Mouse (Mus musculus) embryonic facial prominence, embryonic 13.5 days (tissue): ENCODE results near the gene Prkcq. TPM values are rescaled to one million over a fixed set of nuclear protein-coding genes. Genes with fewer than 3 reads are reported as not detected.

Experiments used
- ATAC-seq: fragments of 200-750 bp; cut with Nextera tagmentation; 2 replicates; pipeline ENCODE4 v1.8.0; 2017; ENCODE audit warnings: low read depth; ENCODE audit not compliant: insufficient number of reproducible peaks, insufficient read depth, low FRiP score, low TSS enrichment
- H3K27ac ChIP-seq: fragments of 300-500 bp; sonication (generic); 2 replicates; pipeline ENCODE4 v1.5.1; 2015; ENCODE audit warnings: moderate library complexity, mild to moderate bottlenecking, inconsistent platforms
- H3K27me3 ChIP-seq: fragments of 300-500 bp; sonication (generic); 2 replicates; pipeline ENCODE4 v1.6.1; 2015; ENCODE audit warnings: mild to moderate bottlenecking, inconsistent platforms
- H3K36me3 ChIP-seq: fragments of 300-500 bp; sonication (generic); 2 replicates; pipeline ENCODE4 v1.6.1; 2015; ENCODE audit warnings: mild to moderate bottlenecking, inconsistent platforms
- H3K4me1 ChIP-seq: fragments of 300-500 bp; sonication (generic); 2 replicates; pipeline ENCODE4 v1.6.1; 2015; ENCODE audit warnings: inconsistent platforms
- H3K4me2 ChIP-seq: fragments of 300-500 bp; sonication (generic); 2 replicates; pipeline ENCODE4 v1.6.1; 2015; ENCODE audit warnings: moderate library complexity, mild to moderate bottlenecking, inconsistent platforms
- H3K4me3 ChIP-seq: fragments of 300-500 bp; sonication (generic); 2 replicates; pipeline ENCODE4 v1.5.1; 2015; ENCODE audit warnings: mild to moderate bottlenecking, inconsistent platforms
- H3K9ac ChIP-seq: fragments of 300-500 bp; sonication (generic); 2 replicates; pipeline ENCODE4 v1.6.1; 2015; ENCODE audit warnings: mild to moderate bottlenecking, inconsistent platforms
- H3K9me3 ChIP-seq: fragments of 300-500 bp; sonication (generic); 2 replicates; pipeline ENCODE4 v1.6.1; 2016; ENCODE audit warnings: inconsistent platforms
- whole genome bisulfite sequencing: fragments of 180-500 bp; shearing (Covaris S2); methylation state at CpG from one replicate; pipeline ENCODE4 v1.1.7; 2015; ENCODE audit warnings: mixed read lengths; 5-methylcytosine and 5-hydroxymethylcytosine counted together
- polyA plus RNA-seq: library from polyadenylated mRNA; unstranded; fragments of >200 nt; fragmentation: Nextera tagmentation; extraction: Ambion mirVana; gene quantifications from 2 replicates; pipeline ENCODE4 v1.2.1, GENCODE M21; 2015

The Prkcq gene
- polyA plus RNA-seq, 1 experiment from 2014 or later: 6.9 TPM

DNA sequence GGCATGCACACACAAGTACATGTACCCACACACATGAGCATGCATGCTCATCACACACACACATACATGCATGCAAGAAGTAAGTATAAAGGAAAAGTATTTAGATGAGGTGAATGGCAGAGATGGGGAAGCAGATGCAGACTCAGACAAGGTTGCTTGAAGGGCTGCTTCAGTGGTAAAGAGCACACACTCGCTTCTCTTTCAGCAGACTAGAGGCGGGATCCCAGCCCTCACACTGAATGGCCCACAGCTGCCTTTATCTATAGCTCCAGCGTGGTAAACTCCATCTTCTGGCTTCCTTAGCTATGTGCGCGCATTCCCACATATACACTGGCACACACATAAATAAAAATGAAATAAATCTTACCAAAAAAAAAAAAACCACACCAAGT is 53.6 kb downstream of the Prkcq start:
- 73% methylated on average over 5 of the region's 5 CpGs for WGBS
- no peaks in the 10 kb centered on the region for H3K27me3 ChIP-seq
- H3K4me1 ChIP-seq: no peaks in the 10 kb centered on the region
- no peak overlapping the region for H3K4me2 ChIP-seq
- no peaks in the 10 kb centered on the region for H3K9me3 ChIP-seq
- no peak for ATAC-seq
- no peaks in the 10 kb centered on the region for H3K36me3 ChIP-seq
- H3K27ac ChIP-seq: no peak overlapping the region
- H3K4me3 ChIP-seq: no peak overlapping the region
- H3K9ac ChIP-seq: no peak overlapping the region

DNA sequence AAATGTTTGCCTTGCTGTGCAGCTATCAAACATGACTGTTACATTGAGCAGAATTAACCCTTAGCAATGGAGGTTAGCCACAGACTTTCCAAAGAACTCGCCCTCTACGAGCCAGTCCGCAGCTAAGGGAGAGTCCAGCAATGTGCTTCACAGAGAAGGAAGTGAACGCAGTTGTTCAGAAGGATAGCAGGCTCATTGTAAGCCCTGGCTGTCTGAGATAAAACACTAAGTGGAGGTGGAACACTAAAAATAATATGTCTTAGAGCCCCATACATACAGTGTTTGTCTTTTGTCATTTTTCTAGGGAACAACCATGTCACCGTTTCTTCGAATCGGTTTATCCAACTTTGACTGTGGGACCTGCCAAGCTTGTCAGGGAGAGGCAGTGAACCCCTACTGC is 54.6 kb downstream of the Prkcq start:
- H3K27me3 ChIP-seq: no peaks in the 10 kb centered on the region
- no peaks in the 10 kb centered on the region for H3K9me3 ChIP-seq
- ATAC-seq: no peak
- H3K4me1 ChIP-seq: no peaks in the 10 kb centered on the region
- H3K27ac ChIP-seq: no peak overlapping the region
- H3K9ac ChIP-seq: no peak overlapping the region
- H3K4me3 ChIP-seq: no peak overlapping the region
- H3K36me3 ChIP-seq: no peaks in the 10 kb centered on the region
- no peak overlapping the region for H3K4me2 ChIP-seq
- WGBS: 89% methylated on average over 7 of the region's 7 CpGs

DNA sequence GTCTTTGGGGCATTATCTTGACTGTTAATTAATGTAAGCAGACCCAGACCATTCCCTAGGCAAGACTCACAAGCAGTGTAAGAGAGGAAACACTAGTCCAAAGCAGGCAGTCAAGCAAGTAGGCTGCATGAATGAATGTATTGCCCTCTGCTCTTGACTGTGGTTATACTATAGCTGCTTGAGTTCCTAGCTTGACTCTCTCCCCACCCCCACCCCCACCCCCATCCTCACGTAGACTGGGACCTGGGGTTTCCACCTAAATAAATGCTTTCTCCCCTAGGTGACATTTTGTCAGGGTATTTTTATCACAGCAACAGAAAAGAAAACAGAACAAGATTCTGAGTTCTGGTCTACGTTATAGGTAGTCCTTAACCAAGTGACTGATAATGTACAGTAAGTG is 57.2 kb downstream of the Prkcq start:
- 63% methylated on average over 2 of the region's 2 CpGs for WGBS
- H3K36me3 ChIP-seq: no peaks in the 10 kb centered on the region
- no peak for ATAC-seq
- H3K27me3 ChIP-seq: no peaks in the 10 kb centered on the region
- no peak overlapping the region for H3K9ac ChIP-seq
- no peak overlapping the region for H3K4me2 ChIP-seq
- no peak overlapping the region for H3K4me3 ChIP-seq
- no peaks in the 10 kb centered on the region for H3K4me1 ChIP-seq
- no peaks in the 10 kb centered on the region for H3K9me3 ChIP-seq
- H3K27ac ChIP-seq: no peak overlapping the region

DNA sequence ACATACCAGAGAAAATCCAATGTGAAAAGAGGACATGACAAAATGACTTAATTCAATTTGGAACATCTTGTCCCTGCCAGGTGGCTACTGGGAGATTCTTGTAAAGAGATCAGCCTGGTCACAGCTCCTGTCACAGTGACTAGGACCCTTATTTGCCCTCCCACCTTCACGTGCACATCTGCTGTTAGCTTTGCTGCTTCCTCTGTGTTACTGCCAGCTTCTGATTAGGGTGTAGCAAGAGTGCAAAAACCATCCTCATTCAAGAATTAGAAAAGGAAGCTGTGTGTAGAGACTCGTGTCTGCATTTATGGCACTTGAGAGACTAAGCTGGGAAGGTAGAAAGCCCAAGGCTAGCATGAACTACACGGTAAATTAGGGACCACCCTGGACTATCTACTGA is 59.2 kb downstream of the Prkcq start:
- Histone ChIP-seq H3K9me3 (no peaks in the 10 kb centered on the region), H3K36me3 (no peaks in the 10 kb centered on the region), H3K4me3 (no peak overlapping the region), H3K4me2 (no peak overlapping the region), H3K9ac (no peak overlapping the region), H3K27ac (no peak overlapping the region), H3K27me3 (no peaks in the 10 kb centered on the region), H3K4me1 (no peaks in the 10 kb centered on the region)
- no peak for ATAC-seq
- 60% methylated on average over 3 of the region's 3 CpGs for WGBS

DNA sequence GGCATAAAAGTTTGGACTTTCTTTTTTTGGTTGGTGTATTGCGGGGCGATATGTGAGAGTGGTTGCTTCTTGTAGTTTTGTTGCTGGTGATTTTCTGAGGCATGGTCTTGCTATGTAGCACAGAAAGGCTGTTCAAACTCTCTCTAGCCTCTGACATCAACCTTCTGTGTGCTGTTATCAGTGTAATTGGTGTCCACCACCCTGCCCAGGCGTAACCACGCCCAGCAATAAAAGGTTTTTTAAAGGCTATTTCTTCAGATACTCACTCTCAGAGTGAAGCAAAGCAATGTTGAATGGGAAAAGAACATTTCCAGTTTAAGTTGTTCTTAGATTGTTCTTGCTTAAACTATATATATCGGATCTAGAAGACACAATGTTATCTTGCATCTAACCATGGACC is 60.1 kb downstream of the Prkcq start:
- Histone ChIP-seq H3K9me3 (no peaks in the 10 kb centered on the region), H3K27me3 (no peaks in the 10 kb centered on the region), H3K4me1 (no peaks in the 10 kb centered on the region), H3K9ac (no peak overlapping the region), H3K36me3 (no peaks in the 10 kb centered on the region), H3K4me2 (no peak overlapping the region), H3K4me3 (no peak overlapping the region), H3K27ac (no peak overlapping the region)
- WGBS: 93% methylated on average over 5 of the region's 5 CpGs
- ATAC-seq: no peak

DNA sequence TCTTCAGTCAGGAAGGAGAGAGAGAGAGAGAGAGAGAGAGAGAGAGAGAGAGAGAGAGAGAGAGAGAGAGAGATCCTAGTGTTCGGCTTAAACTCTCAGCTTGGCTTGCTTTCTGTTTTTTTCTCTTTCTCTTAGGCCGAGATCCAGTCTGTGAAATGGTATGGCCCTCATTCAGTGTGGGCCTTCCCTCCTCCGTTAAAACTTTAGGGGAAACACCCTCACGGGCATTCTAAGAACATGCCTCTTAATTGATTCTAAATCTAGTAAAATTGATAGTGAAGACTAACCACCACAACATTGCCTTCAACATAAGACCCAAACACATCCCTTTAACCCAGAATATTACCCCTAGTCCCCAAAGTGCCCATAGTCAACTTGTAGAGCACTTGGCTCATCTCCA is 66.3 kb downstream of the Prkcq start:
- no peak overlapping the region for H3K27ac ChIP-seq
- H3K9me3 ChIP-seq: no peaks in the 10 kb centered on the region
- H3K9ac ChIP-seq: no peak overlapping the region
- no peak for ATAC-seq
- H3K4me2 ChIP-seq: no peak overlapping the region
- no peak overlapping the region for H3K4me3 ChIP-seq
- WGBS: 92% methylated on average over 4 of the region's 4 CpGs
- H3K4me1 ChIP-seq: no peaks in the 10 kb centered on the region
- H3K36me3 ChIP-seq: no peaks in the 10 kb centered on the region
- no peaks in the 10 kb centered on the region for H3K27me3 ChIP-seq

DNA sequence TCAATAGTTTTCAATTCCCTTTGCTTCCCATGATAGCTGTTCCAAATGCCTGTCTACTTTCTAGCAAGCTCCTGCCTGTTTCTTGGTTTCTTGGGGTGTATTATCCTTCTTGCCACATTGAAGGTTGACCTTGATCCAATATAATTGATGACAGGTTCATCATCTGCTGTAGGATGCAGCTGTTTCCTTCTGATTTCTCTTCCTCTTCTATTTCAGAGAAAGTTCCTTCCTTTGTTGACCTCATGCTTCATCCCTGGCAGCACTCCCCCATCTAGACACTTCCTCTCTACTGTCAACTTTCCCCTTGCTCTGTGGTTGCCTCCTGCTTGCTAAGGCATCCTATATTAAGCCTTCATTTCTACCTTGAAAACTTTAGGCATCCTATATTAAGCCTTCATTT is 67.6 kb downstream of the Prkcq start:
- Histone ChIP-seq H3K27me3 (no peaks in the 10 kb centered on the region), H3K9ac (no peak overlapping the region), H3K4me3 (no peak overlapping the region), H3K4me1 (no peaks in the 10 kb centered on the region), H3K4me2 (no peak overlapping the region), H3K9me3 (no peaks in the 10 kb centered on the region), H3K27ac (no peak overlapping the region), H3K36me3 (no peaks in the 10 kb centered on the region)
- no peak for ATAC-seq

DNA sequence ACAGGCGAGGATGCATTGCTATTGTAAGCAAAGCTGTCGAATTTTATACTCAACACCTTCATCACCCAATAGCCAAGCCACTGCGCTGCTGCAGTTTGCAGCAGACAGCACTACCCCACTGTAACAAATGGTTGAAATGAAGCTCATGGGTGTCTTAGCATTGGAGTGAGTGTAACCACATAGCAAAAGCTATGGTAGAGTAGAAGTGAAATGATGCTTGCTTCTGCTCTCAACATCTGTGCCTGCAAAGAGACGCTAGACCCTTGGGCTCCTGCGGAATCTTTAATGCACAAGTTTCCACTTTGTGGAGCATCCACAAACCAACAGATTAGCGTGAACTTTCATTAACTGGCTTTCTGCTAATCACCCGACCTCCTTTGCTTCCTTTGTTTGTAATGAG is 74.0 kb downstream of the Prkcq start:
- H3K27me3 ChIP-seq: no peaks in the 10 kb centered on the region
- H3K9me3 ChIP-seq: no peaks in the 10 kb centered on the region
- H3K36me3 ChIP-seq: no peaks in the 10 kb centered on the region
- no peak overlapping the region for H3K27ac ChIP-seq
- 76% methylated on average over 7 of the region's 7 CpGs for WGBS
- no peaks in the 10 kb centered on the region for H3K4me1 ChIP-seq
- H3K9ac ChIP-seq: no peak overlapping the region
- H3K4me3 ChIP-seq: no peak overlapping the region
- ATAC-seq: no peak
- no peak overlapping the region for H3K4me2 ChIP-seq

DNA sequence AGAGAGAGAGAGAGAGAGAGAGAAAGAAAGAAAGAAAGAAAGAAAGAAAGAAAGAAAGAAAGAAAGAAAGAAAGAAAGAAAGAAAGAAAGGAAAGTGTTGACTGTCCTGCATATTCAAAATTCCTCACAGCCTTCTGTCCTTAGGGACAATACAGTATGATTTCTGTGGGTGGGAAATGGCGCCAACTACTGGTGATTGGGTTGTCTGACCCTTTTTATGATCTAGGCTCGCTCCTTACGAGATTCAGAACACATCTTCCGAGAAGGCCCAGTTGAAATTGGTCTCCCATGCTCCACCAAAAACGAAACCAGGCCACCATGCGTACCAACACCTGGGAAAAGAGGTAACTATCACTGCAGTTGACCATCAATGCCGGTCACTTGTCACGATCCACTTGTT is 82.0 kb downstream of the Prkcq start:
- Histone ChIP-seq H3K9me3 (no peaks in the 10 kb centered on the region), H3K9ac (no peak overlapping the region), H3K4me2 (no peak overlapping the region), H3K27me3 (no peaks in the 10 kb centered on the region), H3K27ac (no peak overlapping the region), H3K36me3 (no peaks in the 10 kb centered on the region), H3K4me3 (no peak overlapping the region), H3K4me1 (no peaks in the 10 kb centered on the region)
- ATAC-seq: no peak
- 63% methylated on average over 8 of the region's 8 CpGs for WGBS

DNA sequence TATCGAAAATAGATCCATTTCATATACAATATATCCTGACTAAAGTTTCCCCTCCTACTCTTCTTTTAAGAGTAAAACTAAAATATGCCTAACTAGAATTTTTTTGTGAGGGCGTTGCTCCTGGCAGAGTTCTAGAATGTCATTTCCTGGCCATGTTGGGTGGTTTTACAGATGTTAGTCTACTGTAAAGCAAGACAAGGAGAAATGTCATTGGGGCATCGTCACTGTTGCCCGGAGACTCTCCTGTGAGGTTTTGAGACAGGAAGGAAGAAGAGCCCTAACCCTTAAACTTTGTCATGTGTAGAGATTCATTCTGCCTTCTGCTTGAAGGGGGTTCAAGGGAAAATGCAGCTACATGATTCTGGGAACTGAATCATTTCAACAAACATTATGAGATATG is 82.5 kb downstream of the Prkcq start:
- H3K4me2 ChIP-seq: no peak overlapping the region
- 90% methylated on average over 4 of the region's 4 CpGs for WGBS
- no peak overlapping the region for H3K27ac ChIP-seq
- H3K36me3 ChIP-seq: no peaks in the 10 kb centered on the region
- no peak overlapping the region for H3K9ac ChIP-seq
- ATAC-seq: no peak
- H3K9me3 ChIP-seq: no peaks in the 10 kb centered on the region
- no peaks in the 10 kb centered on the region for H3K27me3 ChIP-seq
- H3K4me3 ChIP-seq: no peak overlapping the region
- H3K4me1 ChIP-seq: no peaks in the 10 kb centered on the region

DNA sequence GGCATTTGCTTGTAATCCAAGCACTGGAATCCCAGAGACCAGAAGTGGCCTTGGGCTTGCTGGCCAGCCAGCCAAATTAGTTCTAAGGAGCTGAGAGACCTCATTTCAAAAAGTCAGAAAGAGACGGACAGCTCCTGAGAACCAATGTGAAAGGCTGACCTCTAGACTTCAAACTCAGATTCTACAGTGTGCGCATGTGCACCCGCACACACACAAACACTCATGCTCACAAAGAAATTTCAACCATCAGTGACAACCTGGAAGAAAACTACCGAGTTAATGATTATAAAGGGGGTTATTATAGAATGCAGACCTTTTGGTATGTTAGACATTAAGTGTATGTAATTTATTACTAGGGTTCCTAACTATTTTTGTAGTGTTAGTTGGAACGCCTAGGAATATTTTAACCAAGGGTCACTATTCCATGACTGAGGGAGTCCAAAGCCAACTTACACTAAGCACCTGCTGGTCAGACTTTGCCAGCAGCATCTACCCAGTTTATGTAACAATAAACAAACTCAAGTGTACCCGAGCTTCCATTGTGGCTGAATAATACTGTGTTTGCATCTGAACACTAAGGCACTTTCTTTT is 85.4 kb downstream of the Prkcq start:
- H3K9ac ChIP-seq: no peak overlapping the region
- no peak overlapping the region for H3K4me3 ChIP-seq
- 82% methylated on average over 6 of the region's 6 CpGs for WGBS
- no peak overlapping the region for H3K27ac ChIP-seq
- no peak for ATAC-seq
- H3K36me3 ChIP-seq: no peaks in the 10 kb centered on the region
- H3K27me3 ChIP-seq: no peaks in the 10 kb centered on the region
- H3K4me2 ChIP-seq: no peak overlapping the region
- H3K4me1 ChIP-seq: no peaks in the 10 kb centered on the region
- H3K9me3 ChIP-seq: no peaks in the 10 kb centered on the region

DNA sequence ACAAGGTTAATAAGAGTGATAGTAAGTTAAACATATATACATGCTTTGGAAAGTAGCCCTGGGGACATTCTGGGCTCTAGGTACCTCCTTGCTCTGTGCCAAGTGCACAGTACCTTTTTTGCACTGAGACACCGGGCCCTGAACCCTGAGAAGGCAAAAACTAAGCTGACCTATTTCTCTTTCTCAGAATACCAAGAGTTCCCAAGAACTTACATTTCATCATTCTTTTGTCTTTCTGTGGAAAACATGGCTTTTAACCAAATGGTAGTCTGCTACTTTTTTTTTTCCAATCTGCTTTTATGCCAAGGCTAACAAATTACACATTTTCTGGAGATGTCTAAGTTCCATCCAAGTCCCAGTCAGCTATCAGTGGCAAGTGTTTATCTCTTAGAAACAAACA is 86.3 kb downstream of the Prkcq start:
- Histone ChIP-seq H3K27ac (no peak overlapping the region), H3K27me3 (no peaks in the 10 kb centered on the region), H3K4me1 (no peaks in the 10 kb centered on the region), H3K9me3 (no peaks in the 10 kb centered on the region), H3K36me3 (no peaks in the 10 kb centered on the region), H3K4me2 (no peak overlapping the region), H3K4me3 (no peak overlapping the region), H3K9ac (no peak overlapping the region)
- WGBS: 83% methylated on average over 1 of the region's 1 CpGs
- no peak for ATAC-seq

DNA sequence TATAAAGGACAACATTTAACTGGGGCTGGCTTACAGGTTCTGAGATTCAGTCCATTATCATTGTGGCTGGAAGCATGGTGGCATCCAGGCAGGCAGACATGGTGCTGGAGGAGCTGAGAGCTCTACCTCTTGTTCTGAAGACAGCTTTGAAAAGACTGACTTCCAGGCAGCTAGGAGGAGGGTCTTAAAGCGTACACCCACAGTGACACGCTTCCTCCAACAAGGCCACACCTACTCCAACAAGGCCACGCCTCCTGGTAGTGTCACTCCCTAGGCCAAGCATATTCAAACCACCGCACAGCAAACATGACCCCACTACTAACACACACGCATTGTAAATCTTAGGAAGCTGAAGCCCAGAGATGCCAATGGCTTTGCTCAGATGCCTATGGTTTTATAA is 87.5 kb downstream of the Prkcq start:
- Histone ChIP-seq H3K27me3 (no peaks in the 10 kb centered on the region), H3K36me3 (no peaks in the 10 kb centered on the region), H3K9ac (no peak overlapping the region), H3K9me3 (no peaks in the 10 kb centered on the region), H3K4me2 (no peak overlapping the region), H3K4me3 (no peak overlapping the region), H3K27ac (no peak overlapping the region), H3K4me1 (no peaks in the 10 kb centered on the region)
- 90% methylated on average over 5 of the region's 5 CpGs for WGBS
- no peak for ATAC-seq
